Mouse (Mus musculus): Measurements from ENCODE around the gene Erp27. TPM values are rescaled to one million over a fixed set of nuclear protein-coding genes. Genes with fewer than 3 reads are reported as not detected.

Gene Erp27
- polyA plus RNA-seq, 2 experiments from 2014 or later, result 0.50 to 0.54 TPM

GRCm38 (mm10) chr6:136939326-136940187 lies 17.6 kb upstream of the Erp27 start:
- ATAC-seq, result no peak

GRCm38 (mm10) chr6:136938331-136939126 lies 16.5 kb upstream of the Erp27 start:
- no peak for ATAC-seq

GRCm38 (mm10) chr6:136937117-136937516 lies 15.1 kb upstream of the Erp27 start:
- no peak for ATAC-seq

GRCm38 (mm10) chr6:136936361-136936760 lies 14.4 kb upstream of the Erp27 start:
- ATAC-seq, result no peak

- ATAC-seq, result peak; percentile 25
Measured at GRCm38 (mm10) chr6:136935233-136935632, 13.3 kb upstream of the Erp27 start.

GRCm38 (mm10) chr6:136934068-136934467 lies 12.1 kb upstream of the Erp27 start:
- ATAC-seq, result no peak

GRCm38 (mm10) chr6:136931246-136931645 lies 9.3 kb upstream of the Erp27 start:
- peak; percentile 37 for ATAC-seq

- ATAC-seq, result peak; percentile 92
Measured at GRCm38 (mm10) chr6:136930677-136931076, 8.7 kb upstream of the Erp27 start.

- no peak for ATAC-seq
Measured at GRCm38 (mm10) chr6:136927626-136928025, 5.6 kb upstream of the Erp27 start.

- ATAC-seq, result no peak
Measured at GRCm38 (mm10) chr6:136925049-136925448, 3.1 kb upstream of the Erp27 start.

- no peak for ATAC-seq
Measured at GRCm38 (mm10) chr6:136923532-136923931, 1.6 kb upstream of the Erp27 start, which contains the start of gene Pde6h. Gene Pde6h (plus strand): TSS chr6:136923832.

GRCm38 (mm10) chr6:136922871-136923270 lies 891 bp upstream of the Erp27 start:
- no peak for ATAC-seq

GRCm38 (mm10) chr6:136921601-136922000 lies 379 bp downstream of the Erp27 start:
- no peak for ATAC-seq

- ATAC-seq, result peak; percentile 45
Measured at GRCm38 (mm10) chr6:136920320-136921257, 1.4 kb downstream of the Erp27 start.

GRCm38 (mm10) chr6:136917885-136918284 lies 4.1 kb downstream of the Erp27 start:
- ATAC-seq, result no peak

- no peak for ATAC-seq
Measured at GRCm38 (mm10) chr6:136915721-136916395, 6.1 kb downstream of the Erp27 start.

- ATAC-seq, result no peak
Measured at GRCm38 (mm10) chr6:136914234-136914633, 7.7 kb downstream of the Erp27 start.

- no peak for ATAC-seq
Measured at GRCm38 (mm10) chr6:136913384-136914126, 8.4 kb downstream of the Erp27 start.

- no peak for ATAC-seq
Measured at GRCm38 (mm10) chr6:136912751-136913265, 9.2 kb downstream of the Erp27 start.

- ATAC-seq, result no peak
Measured at GRCm38 (mm10) chr6:136910247-136910890, 11.6 kb downstream of the Erp27 start.
